Mouse (Mus musculus): Measurements from ENCODE around the gene Zfp64. TPM values are rescaled to one million over a fixed set of nuclear protein-coding genes. Genes with fewer than 3 reads are reported as not detected.
A peak's percentile ranks its signal among the peaks of the same experiment; 100 is the strongest.

The Zfp64 gene
- polyA plus RNA-seq, 1 experiment = 24.1 TPM

DNA sequence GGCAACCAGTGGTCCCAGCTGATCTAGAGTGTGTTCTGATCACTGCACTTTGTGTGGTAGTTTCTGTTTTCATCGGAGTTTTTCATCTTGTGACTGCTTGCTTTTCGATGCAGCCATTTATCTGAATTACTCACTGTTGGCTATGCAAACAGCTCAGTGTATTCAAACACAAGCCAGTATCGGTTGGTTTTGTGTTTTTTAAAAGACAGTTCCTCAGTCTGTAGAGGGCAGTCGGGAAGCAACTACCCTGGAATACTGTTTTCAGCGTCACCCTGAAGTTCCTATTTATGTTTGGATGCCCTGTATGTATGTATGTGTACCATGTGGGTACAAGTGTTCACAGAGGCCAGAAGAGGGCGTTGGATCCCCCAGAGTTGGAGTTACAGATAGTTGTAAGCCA, 11.1 kb upstream of the Zfp64 start:
- H3K36me3 ChIP-seq (ENCODE audit: control insufficient read depth, insufficient read depth, low read length) = no peaks in the 10 kb centered on the region
- H3K27ac ChIP-seq (ENCODE audit: insufficient read depth, low read depth, low read length) = no peak overlapping the region
- no peak overlapping the region for H3K4me3 ChIP-seq (ENCODE audit: low read depth, low read length)
- TF ChIP-seq POLR2A (IDR thresholded peaks at IDR 0.05; ENCODE audit: low read depth, low read length) (no peak), CTCF (IDR thresholded peaks at IDR 0.05; ENCODE audit: extremely low read depth, insufficient read length, insufficient replicate concordance, low read depth, low read length) (no peak)
- no peaks in the 10 kb centered on the region for H3K4me1 ChIP-seq (ENCODE audit: control insufficient read depth, insufficient read depth, insufficient read length, low read length)
- WGBS = 58% methylated on average over 6 of the region's 6 CpGs
- no peaks in the 10 kb centered on the region for H3K27me3 ChIP-seq (ENCODE audit: control insufficient read depth, insufficient read depth, low read length)

DNA sequence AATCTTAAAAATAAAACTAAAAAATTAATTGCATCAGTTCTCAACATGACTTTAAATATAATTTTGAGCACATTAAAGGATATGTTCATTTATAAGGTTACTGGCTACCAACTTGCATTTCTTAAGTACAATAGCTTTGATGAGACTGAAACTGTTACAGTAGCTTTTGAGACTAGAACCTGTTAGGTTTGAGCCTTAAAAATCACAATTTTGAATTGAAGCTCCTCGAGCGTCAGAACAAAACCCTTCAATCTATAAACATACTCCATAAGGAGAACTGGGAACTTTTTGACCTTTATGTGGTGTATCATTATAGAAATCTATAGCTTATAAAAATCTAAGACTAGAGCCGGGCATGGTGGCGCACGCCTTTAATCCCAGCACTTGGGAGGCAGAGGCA, 9.5 kb upstream of the Zfp64 start:
- no peaks in the 10 kb centered on the region for H3K36me3 ChIP-seq (ENCODE audit: control insufficient read depth, insufficient read depth, low read length)
- H3K27me3 ChIP-seq (ENCODE audit: control insufficient read depth, insufficient read depth, low read length) = no peaks in the 10 kb centered on the region
- H3K4me1 ChIP-seq (ENCODE audit: control insufficient read depth, insufficient read depth, insufficient read length, low read length) = no peaks in the 10 kb centered on the region
- TF ChIP-seq POLR2A (IDR thresholded peaks at IDR 0.05; ENCODE audit: low read depth, low read length) = no peak
- no peak for TF ChIP-seq CTCF (IDR thresholded peaks at IDR 0.05; ENCODE audit: extremely low read depth, insufficient read length, insufficient replicate concordance, low read depth, low read length)
- no peak overlapping the region for H3K27ac ChIP-seq (ENCODE audit: insufficient read depth, low read depth, low read length)
- WGBS = 92% methylated on average over 5 of the region's 5 CpGs
- H3K4me3 ChIP-seq (ENCODE audit: low read depth, low read length) = no peak overlapping the region

GRCm38 (mm10) chr2:168961729-168962666, 6.6 kb upstream of the Zfp64 start:
- no peaks in the 10 kb centered on the region for H3K27me3 ChIP-seq (ENCODE audit: control insufficient read depth, insufficient read depth, low read length)
- H3K4me1 ChIP-seq (ENCODE audit: control insufficient read depth, insufficient read depth, insufficient read length, low read length) = no peaks in the 10 kb centered on the region
- no peak overlapping the region for H3K27ac ChIP-seq (ENCODE audit: insufficient read depth, low read depth, low read length)
- no peak overlapping the region for H3K4me3 ChIP-seq (ENCODE audit: low read depth, low read length)
- H3K36me3 ChIP-seq (ENCODE audit: control insufficient read depth, insufficient read depth, low read length) = no peaks in the 10 kb centered on the region
- no peak for TF ChIP-seq CTCF (IDR thresholded peaks at IDR 0.05; ENCODE audit: extremely low read depth, insufficient read length, insufficient replicate concordance, low read depth, low read length)
- no peak for TF ChIP-seq POLR2A (IDR thresholded peaks at IDR 0.05; ENCODE audit: low read depth, low read length)
- 85% methylated on average over 4 of the region's 4 CpGs for WGBS

- TF ChIP-seq CTCF (IDR thresholded peaks at IDR 0.05; ENCODE audit: extremely low read depth, insufficient read length, insufficient replicate concordance, low read depth, low read length) = no peak
- no peak for TF ChIP-seq POLR2A (IDR thresholded peaks at IDR 0.05; ENCODE audit: low read depth, low read length)
- H3K27me3 ChIP-seq (ENCODE audit: control insufficient read depth, insufficient read depth, low read length) = no peaks in the 10 kb centered on the region
- H3K4me3 ChIP-seq (ENCODE audit: low read depth, low read length) = no peak overlapping the region
- H3K27ac ChIP-seq (ENCODE audit: insufficient read depth, low read depth, low read length) = no peak overlapping the region
- WGBS = 80% methylated on average over 3 of the region's 3 CpGs
- H3K36me3 ChIP-seq (ENCODE audit: control insufficient read depth, insufficient read depth, low read length) = no peaks in the 10 kb centered on the region
- no peaks in the 10 kb centered on the region for H3K4me1 ChIP-seq (ENCODE audit: control insufficient read depth, insufficient read depth, insufficient read length, low read length)
Observed at GRCm38 (mm10) chr2:168960814-168961213, 5.4 kb upstream of the Zfp64 start.

GRCm38 (mm10) chr2:168959339-168959885, 4.0 kb upstream of the Zfp64 start:
- no peak for TF ChIP-seq CTCF (IDR thresholded peaks at IDR 0.05; ENCODE audit: extremely low read depth, insufficient read length, insufficient replicate concordance, low read depth, low read length)
- no peak for TF ChIP-seq POLR2A (IDR thresholded peaks at IDR 0.05; ENCODE audit: low read depth, low read length)
- 81% methylated on average over 14 of the region's 14 CpGs for WGBS

DNA sequence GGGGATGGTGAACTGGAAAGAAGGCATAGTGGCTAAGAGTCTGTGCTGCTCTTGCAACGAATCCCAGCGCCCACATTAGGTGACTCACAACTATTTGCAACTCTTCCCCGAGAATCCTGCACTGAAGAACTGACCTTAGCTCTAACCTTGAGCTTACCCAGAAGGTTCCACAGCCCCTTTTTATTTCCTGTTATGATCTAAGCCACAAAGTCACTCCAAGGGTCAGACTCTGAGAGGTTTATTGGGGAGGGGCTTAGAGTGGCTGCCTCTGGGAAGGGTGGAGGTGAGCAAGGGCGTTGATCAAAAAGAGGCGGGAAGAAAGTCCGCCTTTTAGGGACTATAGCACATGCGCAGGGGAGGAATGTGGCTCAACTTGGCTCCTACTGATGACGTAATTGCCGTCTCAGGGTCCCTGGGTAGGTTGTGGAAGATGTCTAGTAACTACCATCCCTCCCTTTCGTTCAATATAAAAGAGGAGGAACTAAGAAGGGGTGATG, 511 bp upstream of the Zfp64 start:
- 36% methylated on average over 10 of the region's 10 CpGs for WGBS
- no peak overlapping the region for H3K27ac ChIP-seq (ENCODE audit: insufficient read depth, low read depth, low read length)

More at GRCm38 (mm10) chr2:168959339-168959885, 4.0 kb upstream of the Zfp64 start:
- H3K36me3 ChIP-seq (ENCODE audit: control insufficient read depth, insufficient read depth, low read length) = no peaks in the 10 kb centered on the region
- no peaks in the 10 kb centered on the region for H3K27me3 ChIP-seq (ENCODE audit: control insufficient read depth, insufficient read depth, low read length)
- no peak overlapping the region for H3K4me3 ChIP-seq (ENCODE audit: low read depth, low read length)
- H3K4me1 ChIP-seq (ENCODE audit: control insufficient read depth, insufficient read depth, insufficient read length, low read length) = peaks cover 1% of the 10 kb centered on the region
- H3K27ac ChIP-seq (ENCODE audit: insufficient read depth, low read depth, low read length) = no peak overlapping the region

DNA sequence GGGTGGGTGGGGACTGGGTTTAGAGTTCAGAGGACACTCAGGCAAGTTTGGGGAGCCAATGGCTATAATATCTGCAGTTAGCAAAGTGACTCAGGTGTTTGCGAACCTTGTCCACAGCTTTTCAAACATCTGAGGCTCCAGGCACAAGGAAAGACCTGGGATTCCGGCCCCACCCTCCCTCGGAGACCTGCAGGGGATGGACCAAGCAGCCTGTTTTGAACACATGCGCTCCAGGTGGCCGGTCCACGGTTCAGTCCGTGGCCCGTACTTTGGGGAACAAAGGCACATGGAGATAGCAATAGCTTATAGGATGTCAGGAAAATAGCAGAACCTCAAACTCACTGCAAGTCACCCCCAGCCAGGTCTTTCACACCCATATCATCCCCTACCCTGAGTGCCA, 1.0 kb downstream of the Zfp64 start:
- Histone ChIP-seq H3K36me3 (ENCODE audit: control insufficient read depth, insufficient read depth, low read length) (peaks cover 7% of the 10 kb centered on the region), H3K4me1 (ENCODE audit: control insufficient read depth, insufficient read depth, insufficient read length, low read length) (peaks cover 6% of the 10 kb centered on the region), H3K27me3 (ENCODE audit: control insufficient read depth, insufficient read depth, low read length) (no peaks in the 10 kb centered on the region), H3K27ac (ENCODE audit: insufficient read depth, low read depth, low read length) (peak overlapping the region; percentile 83; the same call in 1 of the 2 replicates), H3K4me3 (ENCODE audit: low read depth, low read length) (peak overlapping the region; percentile 92)
- TF ChIP-seq CTCF (IDR thresholded peaks at IDR 0.05; ENCODE audit: extremely low read depth, insufficient read length, insufficient replicate concordance, low read depth, low read length) = no peak
- TF ChIP-seq POLR2A (IDR thresholded peaks at IDR 0.05; ENCODE audit: low read depth, low read length) = no peak
- WGBS = 3% methylated on average over 8 of the region's 8 CpGs

More for the DNA sequence above, 511 bp upstream of the Zfp64 start:
- H3K4me3 ChIP-seq (ENCODE audit: low read depth, low read length) = peak overlapping the region; percentile 92; the same call in 1 of the 2 replicates
- peaks cover 6% of the 10 kb centered on the region for H3K4me1 ChIP-seq (ENCODE audit: control insufficient read depth, insufficient read depth, insufficient read length, low read length)
- H3K36me3 ChIP-seq (ENCODE audit: control insufficient read depth, insufficient read depth, low read length) = peaks cover 5% of the 10 kb centered on the region
- H3K27me3 ChIP-seq (ENCODE audit: control insufficient read depth, insufficient read depth, low read length) = no peaks in the 10 kb centered on the region
- TF ChIP-seq POLR2A (IDR thresholded peaks at IDR 0.05; ENCODE audit: low read depth, low read length) = no peak
- TF ChIP-seq CTCF (IDR thresholded peaks at IDR 0.05; ENCODE audit: extremely low read depth, insufficient read length, insufficient replicate concordance, low read depth, low read length) = no peak
